Mouse (Mus musculus) regulatory T cell (primary cell): ENCODE measurements at regions not wholly inside any gene's neighbourhood (a gene's known extent, or its start where the extent isn't known, plus 50 kb on each side); places are given as distances from the start of the nearest gene placed in this dataset.

Source experiments
- in situ Hi-C: fragments of 300-600 bp; cut with MboI, MseI; formaldehyde crosslinking; loops from one replicate; pipeline ENCODE4 v1.15.1; 2025; ENCODE audit warnings: high pct_unique_total_duplicates

GRCm38 (mm10) chr12:7382455-7382854 lies 595.0 kb upstream of the Apob start:
- in situ Hi-C loops, result no loop called here

- in situ Hi-C loops, result no loop called here
Observed at GRCm38 (mm10) chr12:7403800-7404199, 573.6 kb upstream of the Apob start.

- in situ Hi-C loops, result no loop called here
Observed at GRCm38 (mm10) chr12:7411810-7412209, 565.6 kb upstream of the Apob start.

- in situ Hi-C loops, result no loop called here
Observed at GRCm38 (mm10) chr12:7420276-7420675, 557.2 kb upstream of the Apob start.

GRCm38 (mm10) chr12:7421826-7422540 lies 555.5 kb upstream of the Apob start:
- in situ Hi-C loops, result no loop called here

- in situ Hi-C loops, result no loop called here
Observed at GRCm38 (mm10) chr12:7430981-7431380, 546.5 kb upstream of the Apob start.

- in situ Hi-C loops, result no loop called here
Observed at GRCm38 (mm10) chr12:7445238-7445637, 532.2 kb upstream of the Apob start.

GRCm38 (mm10) chr12:7450506-7450905 lies 526.9 kb upstream of the Apob start:
- in situ Hi-C loops, result no loop called here

- in situ Hi-C loops, result no loop called here
Observed at GRCm38 (mm10) chr12:7457036-7457435, 520.4 kb upstream of the Apob start.

GRCm38 (mm10) chr12:7457544-7457943 lies 519.9 kb upstream of the Apob start:
- in situ Hi-C loops, result no loop called here

- in situ Hi-C loops, result no loop called here
Observed at GRCm38 (mm10) chr12:7464947-7465346, 512.5 kb upstream of the Apob start.

- in situ Hi-C loops, result no loop called here
Observed at GRCm38 (mm10) chr12:7512579-7513248, 464.7 kb upstream of the Apob start.

GRCm38 (mm10) chr12:7537389-7537788 lies 440.1 kb upstream of the Apob start:
- in situ Hi-C loops, result no loop called here

GRCm38 (mm10) chr12:7543281-7543981 lies 434.0 kb upstream of the Apob start:
- in situ Hi-C loops, result loop anchor here (10.0 kb wide), 1 partner anchor 829 kb away; no protein-coding TSS in a partner anchor

- in situ Hi-C loops, result loop anchor here (10.0 kb wide), 1 partner anchor 834 kb away; no protein-coding TSS in a partner anchor
Observed at GRCm38 (mm10) chr12:7548759-7549158, 428.7 kb upstream of the Apob start.

GRCm38 (mm10) chr12:7560245-7560644 lies 417.2 kb upstream of the Apob start:
- in situ Hi-C loops, result no loop called here

- in situ Hi-C loops, result no loop called here
Observed at GRCm38 (mm10) chr12:7576081-7576480, 401.4 kb upstream of the Apob start.

GRCm38 (mm10) chr12:7587501-7587900 lies 389.9 kb upstream of the Apob start:
- in situ Hi-C loops, result no loop called here

GRCm38 (mm10) chr12:7611272-7612092 lies 366.0 kb upstream of the Apob start:
- in situ Hi-C loops, result no loop called here

GRCm38 (mm10) chr12:7636417-7637175 lies 340.9 kb upstream of the Apob start:
- in situ Hi-C loops, result no loop called here

GRCm38 (mm10) chr12:7637629-7638028 lies 339.8 kb upstream of the Apob start:
- in situ Hi-C loops, result no loop called here
